Mouse (Mus musculus) ES-Bruce4 (cell line): ENCODE measurements around the gene Tulp2.

ENCODE experiments used
- CTCF ChIP-seq: IDR thresholded peaks from one replicate; pipeline ENCODE4 v1.8.1; 2011; ENCODE audit warnings: low read depth, low read length
- EP300 ChIP-seq: IDR thresholded peaks from 2 replicates; pipeline ENCODE4 v1.6.1; 2011; ENCODE audit warnings: low read depth, low read length; ENCODE audit not compliant: insufficient read depth
- POLR2A ChIP-seq: IDR thresholded peaks from one replicate; pipeline ENCODE4 v1.8.1; 2011; ENCODE audit warnings: low read length; ENCODE audit not compliant: insufficient read depth

- no peak for TF ChIP-seq CTCF
- TF ChIP-seq EP300, result no peak
- no peak for TF ChIP-seq POLR2A
Measured at GRCm38 (mm10) chr7:45520605-45521004, 38.9 kb downstream of the Tulp2 start.
